Mouse (Mus musculus) naive thymus-derived CD4-positive, alpha-beta T cell, adult 5 months (primary cell): ENCODE measurements around the gene Thrb. TPM values are rescaled to one million over a fixed set of nuclear protein-coding genes. Genes with fewer than 3 reads are reported as not detected.

Experiments
- polyA plus RNA-seq: library from polyadenylated mRNA; unstranded; fragments of 100-300 nt; shearing (Covaris generic); gene quantifications from one replicate; pipeline ENCODE4 v1.2.1, GENCODE M21; 2017

The Thrb gene
- polyA plus RNA-seq = 0.95 TPM

DNA sequence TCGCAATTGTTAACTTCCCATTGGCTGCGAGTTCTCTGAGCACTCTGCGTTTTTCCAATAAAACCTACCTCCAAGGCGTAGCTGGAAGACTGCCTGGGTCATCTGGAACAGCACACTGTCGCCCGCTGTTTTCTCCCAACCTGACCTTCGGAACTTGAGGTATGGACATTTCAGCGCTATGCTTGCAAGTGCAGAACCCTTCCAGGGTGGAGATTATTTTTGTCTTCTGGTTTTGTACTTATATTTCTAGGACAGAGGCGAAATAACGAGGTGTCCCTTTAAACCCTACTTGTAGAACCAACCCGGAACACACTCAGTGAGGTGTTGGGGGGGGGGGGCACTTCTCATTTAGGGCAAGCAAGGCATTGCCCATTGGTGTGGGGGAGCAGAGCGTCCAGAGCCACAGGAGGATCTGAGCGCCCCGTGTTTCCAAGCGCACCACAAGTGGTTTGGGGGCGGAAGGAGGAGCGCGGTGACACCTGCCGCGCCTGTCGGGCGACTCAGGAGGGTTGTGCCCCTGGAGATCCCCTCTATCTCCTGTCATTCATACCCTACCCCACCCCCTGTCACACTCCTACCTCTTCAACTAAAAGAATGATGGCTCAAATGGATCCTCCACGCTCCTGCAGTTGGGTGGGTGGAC, at the start of gene Thrb:
Thrb (plus strand) TSS at position 576 of the 643 bp plus-strand sequence.

